ENCODE assay signal across 11 mouse cellular contexts in genomic region chr1:151684978-151685377, GRCm38 (mm10).
DNase-seq lines count a peak whose midpoint lies in the region; ATAC-seq lines count a peak whose summit lies in the region.
"Had no signal": no experiment of that assay in that cellular context is flagged by ENCODE, and none has a peak within 500 bp of the region (broad histone marks: within the 10 kb centered on the region; RNA-seq: fewer than 3 reads in every experiment).

No protein-coding gene starts in this region.

- H3K27ac ChIP-seq in heart, embryonic 10.5 days, result 0 out of 2 replicates have a peak overlapping the region, but pooled peaks have one; percentile 6
- H3K27ac ChIP-seq in limb, embryonic 13.5 days, result peak overlapping the region; percentile 78

- H3K27me3 ChIP-seq in heart, embryonic 10.5 days (ENCODE audit: insufficient read depth, poor library complexity, severe bottlenecking), result no peaks in the 10 kb centered on the region
- no peaks in the 10 kb centered on the region for H3K27me3 ChIP-seq in limb, embryonic 13.5 days

- no peak; the same call in 1 of the 2 replicates for ATAC-seq in limb, embryonic 13.5 days (ENCODE audit: low FRiP score, low read depth)
- ATAC-seq: lung, postnatal 0 days; midbrain, embryonic 16.5 days had no signal

- H3K9ac ChIP-seq in limb, embryonic 13.5 days, result no peak overlapping the region

- no peak for DNase-seq in heart, embryonic 10.5 days (ENCODE audit: low spot score)
- DNase-seq in heart, adult 8-10 months (ENCODE audit: low spot score), result no peak
- peak; percentile 62 for DNase-seq in 3134 (ENCODE audit: extremely low read depth, insufficient read length, low spot score)
- DNase-seq in NIH3T3 (ENCODE audit: low read depth), result peak; percentile 75
- no peak for DNase-seq in c-Kit-positive CD71-positive TER-119-positive erythroid progenitor cells, embryonic 14.5 days (ENCODE audit: low spot score)
- no peak for DNase-seq in adrenal gland, postnatal 4 days (ENCODE audit: low spot score in 2 of 2)
- no peak for DNase-seq in spleen, adult 12 weeks (ENCODE audit: low spot score)
- DNase-seq: heart, postnatal 36 days had no signal

- no peak overlapping the region for H3K4me3 ChIP-seq in heart, embryonic 10.5 days
- H3K4me3 ChIP-seq in limb, embryonic 13.5 days, result no peak overlapping the region

- H3K4me1 ChIP-seq in heart, embryonic 10.5 days, result peaks cover 20% of the 10 kb centered on the region
- H3K4me1 ChIP-seq in limb, embryonic 13.5 days, result peaks cover 43% of the 10 kb centered on the region

- no peaks in the 10 kb centered on the region for H3K36me3 ChIP-seq in heart, embryonic 10.5 days
- no peaks in the 10 kb centered on the region for H3K36me3 ChIP-seq in limb, embryonic 13.5 days

- H3K9me3 ChIP-seq in heart, embryonic 10.5 days, result no peaks in the 10 kb centered on the region
- no peaks in the 10 kb centered on the region for H3K9me3 ChIP-seq in limb, embryonic 13.5 days

- H3K4me2 ChIP-seq in limb, embryonic 13.5 days (replicated peaks), result 0 out of 2 replicates have a peak overlapping the region, but pooled peaks have one; percentile 25

- WGBS in heart, embryonic 10.5 days, result 83% methylated on average over 5 of the region's 5 CpGs
- 32% methylated on average over 5 of the region's 5 CpGs for WGBS in limb, embryonic 13.5 days

Comparison
In these comparisons a context has a peak if more than half of its experiments do, and no peak if none do; other contexts are left out.
1. DNase-seq: peak in 3134 (single experiment) and NIH3T3 (single experiment); none in heart, embryonic 10.5 days (single experiment), heart, adult 8-10 months (single experiment), c-Kit-positive CD71-positive TER-119-positive erythroid progenitor cells, embryonic 14.5 days (single experiment), adrenal gland, postnatal 4 days (0 of 2) and spleen, adult 12 weeks (single experiment).